Mouse (Mus musculus) A20 (cell line): ENCODE measurements at regions not wholly inside any gene's neighbourhood (a gene's known extent, or its start where the extent isn't known, plus 50 kb on each side); places are given as distances from the start of the nearest gene placed in this dataset.
A peak's percentile ranks its signal among the peaks of the same experiment; 100 is the strongest.

Source experiments
- DNase-seq: peaks from one replicate; pipeline ENCODE4 v3.0.0-alpha.2; 2011; ENCODE audit warnings: low read depth, low spot score

DNA sequence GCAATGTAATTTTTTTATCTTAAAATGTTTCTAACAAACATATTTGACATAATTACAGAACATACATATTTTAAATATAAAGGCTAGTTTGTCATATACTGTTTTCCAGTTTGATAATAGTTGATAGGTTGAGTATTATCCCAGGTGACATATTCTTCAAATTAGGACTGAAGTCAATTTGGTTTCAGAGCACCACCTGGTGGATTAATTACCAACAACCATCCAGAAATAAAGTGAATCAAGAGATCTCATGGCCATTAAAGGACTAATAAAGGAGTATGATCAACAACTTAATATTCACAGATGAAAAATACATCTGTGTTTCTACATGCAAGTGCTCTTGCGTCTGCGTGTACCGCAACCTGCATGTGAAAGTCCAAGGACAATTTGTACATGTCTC lies 50.3 kb upstream of the Nmu start:
- DNase-seq: peak; percentile 11

DNA sequence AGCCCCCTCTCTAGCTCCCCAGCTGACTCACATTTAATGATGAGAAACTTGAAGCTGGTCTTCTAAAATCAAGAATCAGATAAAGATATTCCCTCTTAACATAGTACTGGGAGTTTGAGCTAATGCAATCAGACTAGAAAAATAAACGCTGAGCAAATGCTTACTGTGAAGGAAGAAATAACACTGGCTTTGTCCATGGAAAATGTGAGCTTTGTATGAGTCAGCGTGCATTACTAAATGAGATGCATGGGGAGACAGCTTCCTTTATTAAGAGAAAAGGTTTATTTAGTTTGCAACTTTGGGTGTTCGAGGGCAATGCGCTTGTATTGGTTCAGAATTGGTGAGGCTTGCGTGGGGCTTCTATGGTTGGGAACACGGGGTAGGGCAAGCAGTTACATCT lies 52.7 kb upstream of the Nmu start:
- DNase-seq: no peak

DNA sequence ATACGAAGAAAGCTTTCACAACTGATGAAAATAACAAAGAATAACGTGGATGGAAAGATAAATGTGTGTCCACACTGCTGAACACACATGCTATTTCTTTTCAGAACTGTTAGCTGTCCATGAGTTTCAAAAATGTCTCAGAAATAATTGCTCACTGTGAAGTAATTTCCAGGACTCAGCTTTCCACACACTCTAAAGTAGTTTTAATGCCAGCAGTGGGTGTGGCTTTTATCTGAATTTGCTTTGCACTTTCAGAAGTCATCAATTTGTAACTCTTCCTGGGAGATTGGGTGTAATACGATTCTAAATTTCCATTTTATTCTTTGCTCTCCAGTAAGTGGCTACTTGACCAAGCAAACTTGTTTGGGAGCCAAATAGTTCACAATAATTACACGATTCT lies 53.5 kb upstream of the Nmu start:
- no peak for DNase-seq

DNA sequence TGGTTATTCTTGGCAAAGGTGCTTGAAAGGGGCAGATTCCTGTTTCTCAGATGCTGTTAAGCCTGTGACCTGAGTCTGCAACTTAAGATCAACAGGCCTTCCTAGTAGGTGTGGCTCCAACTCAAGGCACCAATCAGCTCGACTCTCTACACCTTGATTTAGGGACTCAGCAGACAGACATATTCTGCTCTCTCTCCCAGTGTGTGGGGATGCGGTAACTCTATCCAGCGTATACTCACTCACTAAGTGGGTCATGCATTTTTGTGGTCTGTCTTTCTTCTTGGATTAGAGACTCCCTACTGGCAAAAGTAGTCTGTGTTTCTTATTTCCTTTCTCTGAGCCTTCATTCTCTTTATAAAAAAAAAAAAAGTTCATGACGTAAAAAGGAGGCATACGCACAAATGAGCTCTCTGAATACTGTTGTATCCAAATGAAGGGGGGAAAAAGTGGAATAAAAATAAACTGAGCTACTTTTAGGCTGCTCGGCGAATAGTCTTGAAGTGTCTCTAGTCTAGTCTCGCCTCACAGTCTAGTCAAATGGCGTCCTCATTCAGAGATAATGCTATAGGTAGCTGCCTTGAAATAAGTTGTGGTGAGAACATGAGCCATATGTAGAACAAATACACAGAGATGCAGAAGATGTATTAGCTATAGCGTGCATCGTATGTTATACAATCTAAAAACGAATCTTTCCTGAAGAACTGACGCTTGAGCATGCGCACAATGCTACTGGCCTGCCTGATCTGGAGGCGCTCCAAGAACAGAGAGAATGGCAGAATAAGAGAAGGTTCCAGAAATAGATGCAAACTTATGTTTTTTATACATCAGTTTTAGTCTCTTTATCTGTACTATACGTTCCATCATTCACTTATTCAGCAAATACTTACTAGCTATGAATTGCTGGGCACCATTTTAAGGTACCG lies 55.6 kb upstream of the Nmu start:
- no peak for DNase-seq

DNA sequence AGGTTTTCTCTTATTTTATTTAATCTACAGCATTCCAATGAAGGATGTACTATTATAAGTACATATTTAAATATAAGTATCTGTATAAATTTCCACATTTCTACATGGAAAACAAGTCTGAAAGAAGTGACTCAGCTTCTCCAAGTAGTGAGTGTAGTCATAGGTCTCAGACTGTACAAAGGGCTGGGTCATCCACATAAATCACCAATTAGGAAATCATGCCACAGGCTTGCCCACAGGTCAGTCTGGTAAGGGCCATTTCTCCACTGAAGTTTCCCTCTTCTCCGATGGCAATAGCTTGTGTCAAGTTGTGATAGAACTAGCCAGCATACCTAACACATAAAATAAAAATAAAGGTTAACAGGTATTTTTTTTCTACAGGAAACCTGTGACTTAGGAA lies 56.3 kb upstream of the Nmu start:
- DNase-seq: no peak

DNA sequence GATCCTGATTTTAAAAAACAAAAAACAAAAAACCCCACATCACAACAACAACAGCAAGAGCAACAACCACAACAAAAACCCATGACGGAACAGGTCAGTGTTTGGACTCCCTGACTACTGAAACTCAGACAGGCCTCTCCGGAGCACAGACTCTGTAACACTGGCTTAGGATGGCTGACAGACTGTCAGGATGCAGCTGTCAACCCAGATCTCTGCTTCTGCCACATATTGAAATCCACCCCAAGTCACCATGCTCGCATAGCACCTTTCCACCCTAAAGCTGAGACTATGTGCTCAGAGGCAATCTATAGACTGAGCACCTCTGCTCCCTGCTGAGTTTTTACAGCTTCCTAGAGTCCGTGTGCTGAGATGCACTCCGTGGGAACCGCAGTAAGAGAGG lies 57.0 kb upstream of the Nmu start:
- DNase-seq: no peak

DNA sequence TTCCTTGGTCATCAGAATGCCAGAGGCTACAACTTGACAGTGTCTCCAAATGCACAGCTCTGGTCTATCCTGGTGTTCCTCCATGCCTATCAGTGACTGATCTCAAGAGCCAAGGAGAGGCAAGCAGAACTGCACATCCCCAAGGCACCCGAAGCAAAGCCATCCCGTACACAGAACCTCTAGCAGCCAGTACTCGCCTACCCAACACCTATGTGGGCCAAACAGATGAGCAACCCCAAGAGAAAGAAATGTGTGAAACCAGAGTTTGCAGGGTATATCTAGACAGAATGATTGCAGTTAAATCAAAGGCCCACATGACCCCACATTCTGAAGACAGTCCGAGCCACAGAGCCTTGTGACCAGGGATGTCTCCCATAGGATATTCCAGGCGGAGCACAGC lies 60.0 kb upstream of the Nmu start:
- no peak for DNase-seq

DNA sequence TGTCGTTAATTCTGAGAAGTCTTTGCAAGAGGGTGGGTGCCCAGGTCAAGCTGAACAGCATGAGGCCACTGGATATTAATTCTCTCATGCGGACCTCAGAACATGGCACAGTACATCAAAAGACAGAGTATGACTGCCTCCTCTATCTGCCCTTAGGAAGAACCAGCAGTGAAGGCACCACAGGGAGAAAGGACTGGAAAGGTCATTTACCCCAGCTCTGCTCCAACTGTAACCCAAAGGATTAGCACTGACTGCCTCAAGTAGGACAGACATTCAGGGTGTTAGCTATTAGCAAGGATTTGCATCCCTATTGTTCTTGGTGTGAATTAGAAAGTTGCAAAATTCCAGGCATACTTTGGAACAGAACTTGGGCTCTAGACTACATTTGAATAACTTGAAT lies 58.2 kb upstream of the Gm7271 start:
- no peak for DNase-seq

DNA sequence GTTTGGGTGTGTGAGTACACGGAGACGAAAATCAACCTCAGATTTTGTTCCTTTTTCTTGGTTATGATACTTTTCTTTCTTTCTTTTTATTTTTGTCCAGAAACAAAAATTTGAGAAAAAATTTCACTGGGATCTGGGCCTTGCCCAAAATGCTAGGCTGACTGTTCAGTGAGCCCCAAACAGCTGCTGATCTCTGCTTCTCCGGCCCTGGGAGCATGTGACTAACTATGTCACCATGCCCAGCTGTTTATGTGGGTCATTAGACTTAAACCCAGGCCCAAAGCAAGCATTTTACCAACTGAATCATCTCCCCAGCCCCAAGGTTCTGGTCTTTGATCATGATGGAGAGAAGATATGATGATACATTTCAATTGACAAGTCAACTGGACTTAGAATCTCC lies 56.3 kb upstream of the Gm7271 start:
- no peak for DNase-seq

DNA sequence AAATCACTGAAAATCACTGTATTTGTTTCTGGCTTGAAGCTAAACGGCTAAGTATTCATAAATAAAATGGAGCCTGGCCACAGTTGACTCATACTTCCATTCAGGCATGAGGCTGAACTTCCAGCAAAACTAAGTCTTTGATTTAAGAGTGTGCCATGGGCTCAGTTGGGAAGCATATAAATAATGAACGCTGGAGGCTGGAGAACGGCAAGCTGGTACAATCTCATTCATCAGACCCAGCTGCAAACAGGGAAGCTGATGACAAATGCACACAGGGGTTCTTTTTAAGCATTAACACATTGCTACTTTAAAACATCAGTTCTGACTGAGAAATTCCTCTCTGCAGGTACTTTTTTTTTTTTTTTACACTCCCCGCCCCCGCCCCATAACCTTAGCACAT lies 54.4 kb upstream of the Gm7271 start:
- no peak for DNase-seq

DNA sequence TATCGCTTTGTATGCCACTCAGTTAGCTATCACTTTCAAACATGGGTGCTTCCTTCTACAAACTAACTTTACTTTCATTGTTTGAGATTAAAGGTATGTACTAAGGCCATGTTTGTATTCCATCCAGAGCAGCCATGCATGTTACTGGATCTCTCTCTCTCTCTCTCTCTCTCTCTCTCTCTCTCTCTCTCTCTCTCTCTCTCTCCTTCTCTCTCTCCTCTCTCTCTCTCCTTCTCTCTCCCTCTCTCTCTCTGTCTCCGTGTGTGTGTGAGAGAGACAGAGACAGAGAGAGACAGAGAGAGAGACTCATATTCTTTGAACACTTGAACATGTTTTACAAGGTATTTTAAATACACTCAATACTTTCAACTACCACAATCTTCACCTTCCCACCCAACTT lies 50.2 kb upstream of the Gm7271 start:
- no peak for DNase-seq
